Mouse (Mus musculus) frontal cortex, postnatal 10 days (tissue): ENCODE results near the gene Gm4297.
"Not testable (repeated sequence)": the region's sequence is repeated elsewhere in the genome, so short reads cannot be mapped to it uniquely, and the experiment has no call there.

Experiments
- DNase-seq, 2 experiments: peaks; one replicate each; pipeline ENCODE4 v3.0.0; 2022; ENCODE audit warnings: low spot score in 2 of 2, mixed read lengths in 1 of 2

The Gm4297 gene

GRCm38 (mm10) chrX:24574795-24575194, at the start of gene Gm4297:
Gene Gm4297, minus strand, starts transcription at chrX:24574895.
- DNase-seq: not testable (repeated sequence)
